Mouse (Mus musculus) lung, postnatal 0 days (tissue): Measurements from ENCODE around the gene Prmt1.

Experiments used
- CTCF ChIP-seq: IDR thresholded peaks from 2 replicates; pipeline ENCODE4 v1.5.1; 2016; ENCODE audit warnings: antibody characterized with exemption, mild to moderate bottlenecking
- EP300 ChIP-seq: IDR thresholded peaks from 2 replicates; pipeline ENCODE4 v1.6.1; 2016; ENCODE audit warnings: antibody characterized with exemption, mild to moderate bottlenecking, control low read depth

DNA sequence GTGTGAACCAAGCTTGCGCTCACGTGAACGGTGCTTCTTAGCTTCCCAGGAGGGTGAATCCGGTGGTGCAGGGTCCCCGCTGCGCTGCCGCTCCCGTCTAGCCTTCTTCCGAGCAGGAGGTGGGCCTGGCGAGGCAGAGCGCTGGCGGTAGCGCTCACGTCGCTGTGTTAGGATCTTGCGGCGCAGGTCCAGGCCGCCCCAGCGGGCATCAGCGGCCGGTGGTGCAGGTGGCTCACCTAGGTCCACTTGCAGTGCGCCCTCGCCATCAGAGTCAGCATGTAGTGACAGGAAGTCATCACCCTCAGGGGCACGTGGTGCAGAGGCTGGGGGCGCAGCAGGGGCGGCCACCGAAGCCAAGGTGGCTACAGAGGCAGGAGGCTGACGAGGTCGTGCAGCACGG lies 21.5 kb upstream of the Prmt1 start:
- TF ChIP-seq EP300 = no peak
- no peak for TF ChIP-seq CTCF
